Mouse (Mus musculus) midbrain, embryonic 10.5 days (tissue): ENCODE measurements around the gene Rbm45. TPM values are rescaled to one million over a fixed set of nuclear protein-coding genes. Genes with fewer than 3 reads are reported as not detected.

Source experiments
- DNase-seq: peaks from one replicate; pipeline ENCODE4 v3.0.0-alpha.2; 2017; ENCODE audit warnings: low spot score
- H3K27ac ChIP-seq: fragments of 300-500 bp; sonication (generic); replicated peaks from 2 replicates; pipeline ENCODE4 v1.5.1; 2016; ENCODE audit warnings: mild to moderate bottlenecking
- H3K27me3 ChIP-seq: fragments of 300-500 bp; sonication (generic); 2 replicates; pipeline ENCODE4 v1.6.1; 2016; ENCODE audit warnings: low read depth, mild to moderate bottlenecking; ENCODE audit not compliant: poor library complexity, severe bottlenecking
- H3K36me3 ChIP-seq: fragments of 300-500 bp; sonication (generic); 2 replicates; pipeline ENCODE4 v1.6.1; 2016; ENCODE audit warnings: mild to moderate bottlenecking, moderate library complexity
- H3K4me1 ChIP-seq: fragments of 300-500 bp; sonication (generic); 2 replicates; pipeline ENCODE4 v1.6.1; 2016
- H3K4me3 ChIP-seq: fragments of 300-500 bp; sonication (generic); 2 replicates; pipeline ENCODE4 v1.5.1; 2016; ENCODE audit warnings: mild to moderate bottlenecking, moderate library complexity
- H3K9me3 ChIP-seq: fragments of 300-500 bp; sonication (generic); replicated peaks from 2 replicates; pipeline ENCODE4 v1.6.1; 2016; ENCODE audit warnings: mild to moderate bottlenecking
- WGBS: fragments of 180-500 bp; shearing (Covaris S2); methylation state at CpG from one replicate; pipeline ENCODE4 v1.1.7; 2016; 5-methylcytosine and 5-hydroxymethylcytosine counted together
- polyA plus RNA-seq: library from polyadenylated mRNA; unstranded; fragments of >200 nt; fragmentation: Nextera tagmentation; extraction: Ambion mirVana; gene quantifications from 2 replicates; pipeline ENCODE4 v1.2.1, GENCODE M21; 2016

Rbm45 gene
- polyA plus RNA-seq, result 19.7 and 20.2 TPM in 2 replicates

DNA sequence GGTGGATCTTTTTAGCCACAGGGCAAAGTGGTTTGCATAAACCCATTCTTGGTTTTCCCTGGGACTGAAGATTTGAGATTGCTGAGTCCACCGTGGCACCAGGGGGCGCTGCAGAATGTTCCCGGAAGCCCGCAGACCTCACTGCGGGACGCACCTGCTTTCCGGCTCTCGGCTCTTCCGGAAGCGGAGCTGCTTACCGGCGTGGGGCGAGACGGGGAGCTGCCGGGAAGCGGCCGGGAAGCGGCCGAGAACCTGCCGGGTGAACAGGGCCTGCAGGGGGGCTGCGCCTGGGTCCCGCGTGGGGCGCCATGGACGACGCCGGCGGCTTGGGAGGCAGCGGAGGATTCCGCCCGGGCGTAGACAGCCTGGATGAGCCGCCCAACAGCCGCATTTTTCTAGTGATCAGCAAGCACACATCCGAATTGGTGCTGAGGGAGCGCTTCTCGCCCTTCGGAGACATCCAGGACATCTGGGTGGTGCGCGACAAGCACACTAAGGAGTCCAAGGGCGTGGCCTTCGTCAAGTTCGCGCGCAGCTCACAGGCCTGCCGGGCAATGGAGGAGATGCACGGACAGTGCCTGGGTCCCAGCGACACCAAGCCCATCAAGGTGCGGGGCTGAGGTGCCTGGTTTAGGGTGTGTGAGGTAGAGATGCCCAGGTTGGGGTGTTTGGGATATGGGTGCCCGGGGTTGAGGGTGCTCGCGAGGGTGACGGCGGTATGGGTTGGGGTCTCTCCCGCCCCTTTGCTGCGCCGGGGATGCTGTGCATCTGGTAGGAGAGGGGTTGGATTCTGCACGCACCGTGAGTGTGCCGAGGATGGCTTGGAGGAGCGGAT is at the start of gene Rbm45:
Rbm45 (plus strand) TSS at position 164 of the 835 bp plus-strand sequence.
- Histone ChIP-seq H3K36me3 (peaks cover 36% of the 10 kb centered on the region), H3K27me3 (no peaks in the 10 kb centered on the region), H3K9me3 (no peaks in the 10 kb centered on the region), H3K4me1 (peaks cover 13% of the 10 kb centered on the region), H3K4me3 (peak within 1 kb of the TSS; percentile 96), H3K27ac (peak within 1 kb of the TSS; percentile 94)
- DNase-seq, result peak; percentile 88
- under 1% methylated on average over 61 of the region's 61 CpGs for WGBS

DNA sequence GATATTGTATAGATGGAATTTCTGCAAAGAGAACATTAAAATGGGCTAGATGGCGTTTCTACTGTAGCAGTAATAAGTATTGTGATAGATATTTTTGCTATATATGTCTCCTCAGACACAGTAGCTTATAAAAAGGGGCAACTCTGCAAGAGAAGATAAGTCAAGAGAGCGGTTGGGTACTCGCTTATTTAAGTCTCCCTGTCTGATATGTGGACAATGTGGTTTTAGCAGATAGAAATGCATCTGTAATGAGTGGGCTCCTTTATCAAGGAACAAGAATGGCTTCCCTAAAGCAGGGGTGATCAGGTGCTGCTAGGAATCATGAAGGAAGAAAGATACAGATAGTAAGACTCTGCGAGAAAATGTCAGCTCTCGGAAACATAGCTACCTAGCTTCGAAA is 49.4 kb upstream of the Rbm45 start:
- no peaks in the 10 kb centered on the region for H3K9me3 ChIP-seq
- no peak overlapping the region for H3K4me3 ChIP-seq
- 89% methylated on average over 6 of the region's 6 CpGs for WGBS
- no peaks in the 10 kb centered on the region for H3K27me3 ChIP-seq
- no peak for DNase-seq
- 0 out of 2 replicates have a peak, but pooled peaks cover 4% of the 10 kb centered on the region for H3K4me1 ChIP-seq
- H3K36me3 ChIP-seq, result no peaks in the 10 kb centered on the region
- H3K27ac ChIP-seq, result no peak overlapping the region

GRCm38 (mm10) chr2:76323185-76323875 is 46.5 kb upstream of the Rbm45 start:
- no peaks in the 10 kb centered on the region for H3K9me3 ChIP-seq
- H3K36me3 ChIP-seq, result no peaks in the 10 kb centered on the region

GRCm38 (mm10) chr2:76324463-76324862 is 45.3 kb upstream of the Rbm45 start:
- Histone ChIP-seq H3K27ac (no peak overlapping the region), H3K36me3 (no peaks in the 10 kb centered on the region), H3K4me1 (peaks cover 11% of the 10 kb centered on the region), H3K4me3 (no peak overlapping the region), H3K27me3 (no peaks in the 10 kb centered on the region), H3K9me3 (no peaks in the 10 kb centered on the region)
- WGBS, result 84% methylated on average over 5 of the region's 5 CpGs
- DNase-seq, result no peak

More at GRCm38 (mm10) chr2:76323185-76323875, 46.5 kb upstream of the Rbm45 start:
- no peaks in the 10 kb centered on the region for H3K27me3 ChIP-seq
- H3K27ac ChIP-seq, result no peak overlapping the region
- H3K4me1 ChIP-seq, result 0 out of 2 replicates have a peak, but pooled peaks cover 4% of the 10 kb centered on the region
- DNase-seq, result no peak
- WGBS, result 87% methylated on average over 21 of the region's 21 CpGs
- no peak overlapping the region for H3K4me3 ChIP-seq

DNA sequence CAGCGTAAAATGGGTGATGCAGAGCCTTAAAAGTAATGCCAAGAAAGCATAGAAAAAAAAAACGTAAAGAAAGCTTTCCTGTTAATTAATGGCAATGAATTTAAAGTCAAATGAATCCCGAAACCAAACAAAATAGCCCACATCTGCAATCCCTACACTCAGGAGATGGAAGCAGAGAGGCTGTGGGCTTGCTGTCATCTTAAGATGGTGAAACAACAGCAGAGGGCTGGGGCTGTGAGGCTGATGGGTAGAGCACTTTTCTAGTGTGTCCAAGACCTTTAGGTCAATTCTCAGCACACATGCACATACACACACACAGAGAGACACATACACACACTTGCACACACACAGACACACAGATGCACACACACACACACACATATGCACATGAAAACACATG is 43.6 kb upstream of the Rbm45 start:
- Histone ChIP-seq H3K36me3 (no peaks in the 10 kb centered on the region), H3K9me3 (no peaks in the 10 kb centered on the region), H3K4me1 (peaks cover 11% of the 10 kb centered on the region), H3K4me3 (no peak overlapping the region), H3K27me3 (no peaks in the 10 kb centered on the region), H3K27ac (no peak overlapping the region)
- DNase-seq, result no peak
- WGBS, result 91% methylated on average over 3 of the region's 3 CpGs

GRCm38 (mm10) chr2:76330081-76330480 is 39.7 kb upstream of the Rbm45 start:
- WGBS, result 89% methylated on average over 5 of the region's 5 CpGs
- no peak overlapping the region for H3K4me3 ChIP-seq
- H3K4me1 ChIP-seq, result peaks cover 7% of the 10 kb centered on the region
- H3K27me3 ChIP-seq, result no peaks in the 10 kb centered on the region
- no peaks in the 10 kb centered on the region for H3K36me3 ChIP-seq
- H3K27ac ChIP-seq, result no peak overlapping the region
- no peaks in the 10 kb centered on the region for H3K9me3 ChIP-seq
- no peak for DNase-seq

- H3K9me3 ChIP-seq, result no peaks in the 10 kb centered on the region
- 81% methylated on average over 11 of the region's 11 CpGs for WGBS
- no peak for DNase-seq
These were observed 37.5 kb upstream of the Rbm45 start for GRCm38 (mm10) chr2:76332161-76332805.

GRCm38 (mm10) chr2:76334596-76334995 is 35.2 kb upstream of the Rbm45 start:
- DNase-seq, result no peak
- no peaks in the 10 kb centered on the region for H3K36me3 ChIP-seq
- no peak overlapping the region for H3K4me3 ChIP-seq
- H3K27ac ChIP-seq, result no peak overlapping the region
- WGBS, result 86% methylated on average over 5 of the region's 5 CpGs
- H3K27me3 ChIP-seq, result peaks cover 30% of the 10 kb centered on the region
- H3K4me1 ChIP-seq, result peaks cover 12% of the 10 kb centered on the region
- no peaks in the 10 kb centered on the region for H3K9me3 ChIP-seq

More at GRCm38 (mm10) chr2:76332161-76332805, 37.5 kb upstream of the Rbm45 start:
- H3K4me1 ChIP-seq, result peaks cover 7% of the 10 kb centered on the region
- peaks cover 7% of the 10 kb centered on the region for H3K27me3 ChIP-seq
- H3K27ac ChIP-seq, result no peak overlapping the region
- H3K4me3 ChIP-seq, result no peak overlapping the region
- no peaks in the 10 kb centered on the region for H3K36me3 ChIP-seq

- Histone ChIP-seq H3K27me3 (peaks cover 36% of the 10 kb centered on the region), H3K4me1 (peaks cover 12% of the 10 kb centered on the region), H3K9me3 (no peaks in the 10 kb centered on the region), H3K36me3 (no peaks in the 10 kb centered on the region), H3K4me3 (peak within 1 kb of the TSS; percentile 58), H3K27ac (peak within 1 kb of the TSS; percentile 66)
- peak; percentile 47 for DNase-seq
- WGBS, result 16% methylated on average over 41 of the region's 41 CpGs
These were observed 31.3 kb upstream of the Rbm45 start, which contains the start of gene Pde11a for GRCm38 (mm10) chr2:76338215-76339156. Pde11a (minus strand) TSS chr2:76338774.

DNA sequence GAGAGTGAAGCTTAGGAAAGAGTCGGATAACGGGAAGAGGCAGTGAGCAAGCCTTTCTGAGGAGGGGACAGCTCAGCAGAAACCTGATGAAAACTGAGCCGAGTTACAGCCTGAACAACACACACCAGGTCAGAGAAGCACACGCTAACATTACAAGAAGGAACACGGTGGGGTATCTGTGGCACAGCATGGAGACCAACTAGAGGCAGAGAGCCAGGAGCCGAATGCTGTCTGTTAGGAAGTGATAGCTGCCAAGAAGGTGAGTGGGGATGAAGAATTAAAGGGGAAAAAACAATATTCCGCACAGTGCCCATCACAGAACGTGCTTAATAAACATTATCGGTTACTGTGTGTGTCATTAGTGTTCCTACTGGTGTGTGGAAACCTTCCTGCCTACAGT is 27.6 kb upstream of the Rbm45 start:
- no peak for DNase-seq
- 94% methylated on average over 9 of the region's 9 CpGs for WGBS
- H3K4me1 ChIP-seq, result peaks cover 12% of the 10 kb centered on the region

GRCm38 (mm10) chr2:76347839-76348238 is 21.9 kb upstream of the Rbm45 start:
- 84% methylated on average over 6 of the region's 6 CpGs for WGBS
- no peak overlapping the region for H3K27ac ChIP-seq
- DNase-seq, result no peak
- no peaks in the 10 kb centered on the region for H3K4me1 ChIP-seq
- no peaks in the 10 kb centered on the region for H3K9me3 ChIP-seq
- H3K36me3 ChIP-seq, result no peaks in the 10 kb centered on the region
- no peak overlapping the region for H3K4me3 ChIP-seq
- no peaks in the 10 kb centered on the region for H3K27me3 ChIP-seq

More for the DNA sequence above, 27.6 kb upstream of the Rbm45 start:
- peaks cover 30% of the 10 kb centered on the region for H3K27me3 ChIP-seq
- no peaks in the 10 kb centered on the region for H3K9me3 ChIP-seq
- no peak overlapping the region for H3K4me3 ChIP-seq
- H3K36me3 ChIP-seq, result no peaks in the 10 kb centered on the region
- H3K27ac ChIP-seq, result no peak overlapping the region

GRCm38 (mm10) chr2:76360226-76360625 is 9.6 kb upstream of the Rbm45 start, which contains the start of gene Cyct:
Cyct (minus strand) TSS chr2:76360450.
- no peaks in the 10 kb centered on the region for H3K27me3 ChIP-seq
- H3K4me3 ChIP-seq, result no peak within 1 kb of the TSS
- H3K9me3 ChIP-seq, result no peaks in the 10 kb centered on the region
- H3K27ac ChIP-seq, result no peak within 1 kb of the TSS
- 93% methylated on average over 11 of the region's 11 CpGs for WGBS
- no peak for DNase-seq
- no peaks in the 10 kb centered on the region for H3K4me1 ChIP-seq
- no peaks in the 10 kb centered on the region for H3K36me3 ChIP-seq
